Mouse (Mus musculus) heart, embryonic 16.5 days (tissue): ENCODE data around the gene Iqgap1. TPM values are rescaled to one million over a fixed set of nuclear protein-coding genes. Genes with fewer than 3 reads are reported as not detected.

Experiments used
- ATAC-seq: fragments of 200-750 bp; cut with Nextera tagmentation; replicated peaks from 2 replicates; pipeline ENCODE4 v1.8.0; 2017; ENCODE audit warnings: moderate number of reproducible peaks; ENCODE audit not compliant: insufficient read depth, low FRiP score; ENCODE audit errors: extremely low read depth
- H3K27ac ChIP-seq: fragments of 300-500 bp; sonication (generic); 2 replicates; pipeline ENCODE4 v1.5.1; 2014; ENCODE audit warnings: mild to moderate bottlenecking, low read length, control low read depth, moderate library complexity
- H3K27me3 ChIP-seq: fragments of 300-500 bp; sonication (generic); 2 replicates; pipeline ENCODE4 v1.6.1; 2014; ENCODE audit warnings: low read length, mixed read lengths; ENCODE audit not compliant: control insufficient read depth, insufficient read depth
- H3K36me3 ChIP-seq: fragments of 300-500 bp; sonication (generic); 2 replicates; pipeline ENCODE4 v1.6.1; 2014; ENCODE audit not compliant: control insufficient read depth, insufficient read depth
- H3K4me1 ChIP-seq: fragments of 300-500 bp; sonication (generic); 2 replicates; pipeline ENCODE4 v1.6.1; 2014; ENCODE audit warnings: low read length, mixed read lengths; ENCODE audit not compliant: control insufficient read depth, insufficient read depth
- H3K4me2 ChIP-seq: fragments of 300-500 bp; sonication (generic); 2 replicates; pipeline ENCODE4 v1.6.1; 2014; ENCODE audit warnings: low read depth, mild to moderate bottlenecking, control low read depth, low read length
- H3K4me3 ChIP-seq: fragments of 300-500 bp; sonication (generic); 2 replicates; pipeline ENCODE4 v1.5.1; 2014; ENCODE audit warnings: mild to moderate bottlenecking, control low read depth, low read length
- H3K9ac ChIP-seq: fragments of 300-500 bp; sonication (generic); 2 replicates; pipeline ENCODE4 v1.6.1; 2014; ENCODE audit warnings: low read length, control low read depth
- H3K9me3 ChIP-seq: fragments of 300-500 bp; sonication (generic); replicated peaks from 2 replicates; pipeline ENCODE4 v1.6.1; 2016; ENCODE audit warnings: low read length; ENCODE audit not compliant: control insufficient read depth
- WGBS: fragments of 180-500 bp; shearing (Covaris S2); extraction: QIAGEN DNeasy Blood & Tissue Kit; methylation state at CpG from one replicate; pipeline ENCODE4 v1.1.7; 2014; 5-methylcytosine and 5-hydroxymethylcytosine counted together
- polyA plus RNA-seq: library from polyadenylated mRNA; unstranded; fragments of >200 nt; fragmentation: Nextera tagmentation; extraction: Ambion mirVana; gene quantifications from 2 replicates; pipeline ENCODE4 v1.2.1, GENCODE M21; 2015

Iqgap1 gene
- polyA plus RNA-seq, 1 experiment from 2014 or later = 49.0 TPM

DNA sequence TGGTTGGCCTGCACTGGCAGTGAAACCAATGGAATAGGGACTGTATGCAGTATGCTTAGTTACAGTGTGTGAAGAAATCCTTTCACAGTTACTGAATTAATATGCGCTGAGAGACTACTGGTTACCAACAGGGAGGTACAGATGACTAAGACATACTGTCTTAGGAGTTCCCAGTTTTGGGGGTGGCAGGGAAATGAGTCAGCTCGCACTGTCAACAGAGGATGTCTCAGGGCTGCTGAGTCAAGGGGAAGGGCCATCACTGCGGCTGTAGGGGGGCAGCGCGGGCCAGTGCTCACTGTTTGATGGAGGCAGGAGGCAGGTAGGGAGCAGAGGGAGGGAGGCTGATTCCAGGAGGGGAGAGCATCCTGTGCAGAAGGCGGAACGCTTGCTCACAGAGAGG is 110.5 kb downstream of the Iqgap1 start:
- WGBS = 92% methylated on average over 7 of the region's 7 CpGs
- H3K27ac ChIP-seq = no peak overlapping the region
- no peaks in the 10 kb centered on the region for H3K27me3 ChIP-seq
- ATAC-seq = no peak
- no peak overlapping the region for H3K9ac ChIP-seq
- no peaks in the 10 kb centered on the region for H3K9me3 ChIP-seq
- no peak overlapping the region for H3K4me2 ChIP-seq
- peaks cover 63% of the 10 kb centered on the region for H3K36me3 ChIP-seq
- no peaks in the 10 kb centered on the region for H3K4me1 ChIP-seq
- no peak overlapping the region for H3K4me3 ChIP-seq

DNA sequence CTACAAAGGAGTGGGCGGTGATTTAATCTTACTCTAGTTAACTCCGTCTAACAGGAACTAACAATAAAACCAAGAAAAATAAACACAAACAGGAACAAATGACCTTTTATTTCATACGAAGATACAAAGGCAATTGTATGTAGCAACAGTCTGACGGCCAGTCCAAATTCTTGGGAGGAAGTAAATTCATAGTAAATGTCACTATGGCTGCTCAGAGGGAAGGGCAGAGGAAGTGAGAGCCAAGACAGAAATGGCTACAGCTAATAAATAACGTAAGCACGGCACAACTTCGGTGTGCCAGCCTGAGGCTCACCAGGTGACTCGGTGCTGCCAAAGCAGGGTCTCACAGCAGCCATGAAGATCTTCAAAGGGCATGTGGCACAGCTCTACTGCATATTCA is 114.3 kb downstream of the Iqgap1 start:
- H3K4me2 ChIP-seq = no peak overlapping the region
- no peaks in the 10 kb centered on the region for H3K27me3 ChIP-seq
- H3K9ac ChIP-seq = no peak overlapping the region
- 72% methylated on average over 8 of the region's 8 CpGs for WGBS
- H3K27ac ChIP-seq = no peak overlapping the region
- H3K36me3 ChIP-seq = peaks cover 41% of the 10 kb centered on the region
- no peak overlapping the region for H3K4me3 ChIP-seq
- H3K4me1 ChIP-seq = no peaks in the 10 kb centered on the region
- H3K9me3 ChIP-seq = no peaks in the 10 kb centered on the region
- ATAC-seq = no peak

- H3K9me3 ChIP-seq = no peaks in the 10 kb centered on the region
- H3K4me2 ChIP-seq = no peak overlapping the region
- ATAC-seq = no peak
- no peaks in the 10 kb centered on the region for H3K27me3 ChIP-seq
- 91% methylated on average over 7 of the region's 7 CpGs for WGBS
- peaks cover 31% of the 10 kb centered on the region for H3K36me3 ChIP-seq
- H3K4me1 ChIP-seq = no peaks in the 10 kb centered on the region
- H3K9ac ChIP-seq = no peak overlapping the region
- no peak overlapping the region for H3K27ac ChIP-seq
- no peak overlapping the region for H3K4me3 ChIP-seq
Observed at GRCm38 (mm10) chr7:80710333-80710732, 115.4 kb downstream of the Iqgap1 start.

GRCm38 (mm10) chr7:80704066-80704465 is 121.7 kb downstream of the Iqgap1 start:
- no peak for ATAC-seq
- 81% methylated on average over 4 of the region's 4 CpGs for whole genome bisulfite sequencing
- no peaks in the 10 kb centered on the region for H3K9me3 ChIP-seq

GRCm38 (mm10) chr7:80702510-80702909 is 123.3 kb downstream of the Iqgap1 start:
- Histone ChIP-seq H3K27ac (no peak overlapping the region), H3K4me2 (no peak overlapping the region), H3K9ac (no peak overlapping the region), H3K27me3 (no peaks in the 10 kb centered on the region), H3K4me3 (no peak overlapping the region), H3K9me3 (no peaks in the 10 kb centered on the region), H3K36me3 (no peaks in the 10 kb centered on the region), H3K4me1 (0 out of 2 replicates have a peak, but pooled peaks cover 1% of the 10 kb centered on the region)
- no peak for ATAC-seq
- WGBS = 58% methylated on average over 6 of the region's 6 CpGs

More at GRCm38 (mm10) chr7:80704066-80704465, 121.7 kb downstream of the Iqgap1 start:
- H3K27me3 ChIP-seq = no peaks in the 10 kb centered on the region
- H3K36me3 ChIP-seq = no peaks in the 10 kb centered on the region
- no peak overlapping the region for H3K9ac ChIP-seq
- no peak overlapping the region for H3K4me3 ChIP-seq
- H3K27ac ChIP-seq = no peak overlapping the region
- H3K4me2 ChIP-seq = no peak overlapping the region
- H3K4me1 ChIP-seq = no peaks in the 10 kb centered on the region

GRCm38 (mm10) chr7:80699709-80700108 is 126.1 kb downstream of the Iqgap1 start:
- WGBS = 66% methylated on average over 8 of the region's 8 CpGs
- no peaks in the 10 kb centered on the region for H3K27me3 ChIP-seq
- no peak overlapping the region for H3K4me2 ChIP-seq
- H3K9me3 ChIP-seq = no peaks in the 10 kb centered on the region
- no peak for ATAC-seq
- no peak overlapping the region for H3K4me3 ChIP-seq
- no peak overlapping the region for H3K9ac ChIP-seq
- H3K4me1 ChIP-seq = 0 out of 2 replicates have a peak, but pooled peaks cover 2% of the 10 kb centered on the region
- no peak overlapping the region for H3K27ac ChIP-seq
- H3K36me3 ChIP-seq = no peaks in the 10 kb centered on the region

- Histone ChIP-seq H3K4me1 (0 out of 2 replicates have a peak, but pooled peaks cover 2% of the 10 kb centered on the region), H3K4me2 (no peak overlapping the region), H3K9me3 (peaks cover 3% of the 10 kb centered on the region; the same call in 1 of the 2 replicates), H3K27ac (no peak overlapping the region), H3K36me3 (no peaks in the 10 kb centered on the region), H3K9ac (no peak overlapping the region), H3K27me3 (no peaks in the 10 kb centered on the region), H3K4me3 (no peak overlapping the region)
- ATAC-seq = no peak
- WGBS = 86% methylated on average over 3 of the region's 3 CpGs
Observed at GRCm38 (mm10) chr7:80698940-80699339, 126.8 kb downstream of the Iqgap1 start.

DNA sequence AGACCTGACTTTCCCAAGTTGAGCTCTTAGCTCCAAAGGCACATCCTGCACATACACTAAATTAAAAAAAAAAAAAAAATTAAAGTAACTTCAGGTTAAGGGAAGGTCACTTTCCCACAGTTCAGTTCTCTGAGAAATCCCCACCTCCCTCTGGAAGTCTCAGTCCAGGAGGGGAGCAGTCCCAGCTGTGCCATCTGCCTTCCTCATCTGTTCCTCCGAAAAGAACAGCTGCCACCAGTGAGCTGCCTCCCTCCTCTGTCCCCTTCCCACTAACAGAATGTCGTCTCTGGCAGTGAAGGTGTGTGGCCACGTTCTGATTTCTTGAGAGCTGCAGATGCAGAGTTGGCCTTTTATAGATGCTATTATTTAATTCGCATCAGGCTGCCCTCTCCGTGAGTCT is 127.9 kb downstream of the Iqgap1 start:
- Histone ChIP-seq H3K36me3 (no peaks in the 10 kb centered on the region), H3K27me3 (no peaks in the 10 kb centered on the region), H3K4me3 (no peak overlapping the region), H3K9me3 (peaks cover 3% of the 10 kb centered on the region; the same call in 1 of the 2 replicates), H3K4me1 (0 out of 2 replicates have a peak, but pooled peaks cover 2% of the 10 kb centered on the region), H3K4me2 (no peak overlapping the region), H3K9ac (no peak overlapping the region), H3K27ac (no peak overlapping the region)
- ATAC-seq = no peak
- 81% methylated on average over 5 of the region's 5 CpGs for WGBS

- Histone ChIP-seq H3K36me3 (no peaks in the 10 kb centered on the region), H3K4me1 (0 out of 2 replicates have a peak, but pooled peaks cover 2% of the 10 kb centered on the region), H3K4me2 (no peak overlapping the region), H3K9ac (no peak overlapping the region), H3K9me3 (peaks cover 3% of the 10 kb centered on the region; the same call in 1 of the 2 replicates), H3K4me3 (no peak overlapping the region), H3K27ac (no peak overlapping the region), H3K27me3 (no peaks in the 10 kb centered on the region)
- 39% methylated on average over 4 of the region's 4 CpGs for WGBS
- ATAC-seq = no peak
Observed at GRCm38 (mm10) chr7:80696903-80697302, 128.9 kb downstream of the Iqgap1 start.
